Comparison of ENCODE assay signal across 12 mouse cellular contexts in the genomic region with DNA sequence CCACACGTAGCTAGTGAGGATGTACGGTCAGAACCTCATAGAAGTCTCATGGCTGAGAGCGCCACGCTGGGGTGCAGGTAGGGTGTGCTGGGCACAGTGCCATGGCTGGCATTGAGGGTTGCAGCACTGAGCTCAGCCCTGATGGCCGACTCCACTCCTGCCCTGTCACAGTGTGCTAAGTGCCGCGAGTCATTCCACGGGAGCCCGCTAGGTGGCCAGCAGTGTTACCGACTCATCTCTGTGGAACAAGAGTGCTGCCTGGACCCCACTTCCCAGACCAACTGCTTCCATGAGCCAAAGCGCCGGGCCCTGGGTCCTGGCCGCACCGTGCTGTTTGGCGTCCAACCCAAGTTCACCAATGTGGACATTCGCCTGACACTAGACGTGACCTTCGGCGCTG. TPM values are rescaled to one million over a fixed set of nuclear protein-coding genes. Genes with fewer than 3 reads are reported as not detected.
DNase-seq lines count a peak whose midpoint lies in the region; ATAC-seq lines count a peak whose summit lies in the region.
"Had no signal": no experiment of that assay in that cellular context is flagged by ENCODE, and none has a peak within 500 bp of the region (broad histone marks: within the 10 kb centered on the region; RNA-seq: fewer than 3 reads in every experiment).

No protein-coding gene starts in this region.

- no peak overlapping the region for H3K27ac ChIP-seq in liver, embryonic 13.5 days
- H3K27ac ChIP-seq in liver, embryonic 11.5 days (ENCODE audit: low read depth, low read length), result no peak overlapping the region
- no peak overlapping the region for H3K27ac ChIP-seq in kidney, embryonic 14.5 days (ENCODE audit: low read depth, low read length)
- H3K27ac ChIP-seq: stomach, embryonic 15.5 days had no signal

- H3K4me3 ChIP-seq in liver, embryonic 13.5 days (replicated peaks), result no peak overlapping the region
- H3K4me3 ChIP-seq in liver, embryonic 11.5 days (ENCODE audit: low read depth, low read length), result no peak overlapping the region
- H3K4me3 ChIP-seq in kidney, embryonic 14.5 days (ENCODE audit: low read length), result no peak overlapping the region
- H3K4me3 ChIP-seq: megakaryocyte, embryonic 14.5 days; stomach, embryonic 15.5 days had no signal

- H3K36me3 ChIP-seq in liver, embryonic 13.5 days, result peaks cover 3% of the 10 kb centered on the region; the same call in 1 of the 2 replicates
- peaks cover 8% of the 10 kb centered on the region; the same call in 1 of the 2 replicates for H3K36me3 ChIP-seq in liver, embryonic 11.5 days (ENCODE audit: control insufficient read depth, insufficient read depth, low read length)
- H3K36me3 ChIP-seq in kidney, embryonic 14.5 days (ENCODE audit: control insufficient read depth, insufficient read depth, low read length), result peaks cover 54% of the 10 kb centered on the region
- H3K36me3 ChIP-seq: stomach, embryonic 15.5 days had no signal

- H3K4me1 ChIP-seq in liver, embryonic 13.5 days (replicated peaks), result no peaks in the 10 kb centered on the region
- peaks cover 3% of the 10 kb centered on the region; the same call in 1 of the 2 replicates for H3K4me1 ChIP-seq in liver, embryonic 11.5 days (replicated peaks; ENCODE audit: control insufficient read depth, insufficient read depth, low read length)
- no peaks in the 10 kb centered on the region for H3K4me1 ChIP-seq in kidney, embryonic 14.5 days (ENCODE audit: control insufficient read depth, insufficient read depth, low read length)

- WGBS in liver, embryonic 13.5 days (ENCODE audit: insufficient replicate concordance), result 84% methylated on average over 19 of the region's 19 CpGs
- WGBS in liver, embryonic 11.5 days, result 84% methylated on average over 19 of the region's 19 CpGs
- WGBS in kidney, embryonic 14.5 days, result 89% methylated on average over 19 of the region's 19 CpGs

- peak; percentile 31; the same call in 1 of the 2 replicates for ATAC-seq in liver, embryonic 13.5 days (ENCODE audit: low read depth)
- ATAC-seq in liver, embryonic 11.5 days (replicated peaks; ENCODE audit: low FRiP score), result no peak
- ATAC-seq in megakaryocyte progenitor cell, adult 5-6 weeks (replicated peaks; ENCODE audit: poor library complexity), result peak; percentile 23
- ATAC-seq in kidney, embryonic 14.5 days (ENCODE audit: low FRiP score, low TSS enrichment), result no peak

- H3K27me3 ChIP-seq in liver, embryonic 13.5 days, result peaks cover 30% of the 10 kb centered on the region
- H3K27me3 ChIP-seq in liver, embryonic 11.5 days (replicated peaks; ENCODE audit: control insufficient read depth, insufficient read depth, low read length), result peaks cover 31% of the 10 kb centered on the region
- peaks cover 17% of the 10 kb centered on the region for H3K27me3 ChIP-seq in kidney, embryonic 14.5 days (ENCODE audit: control insufficient read depth, insufficient read depth, low read length)

- no peak overlapping the region for H3K4me2 ChIP-seq in liver, embryonic 13.5 days
- H3K4me2 ChIP-seq in liver, embryonic 11.5 days, result no peak overlapping the region
- no peak overlapping the region for H3K4me2 ChIP-seq in kidney, embryonic 14.5 days (replicated peaks; ENCODE audit: low read depth, low read length)
- H3K4me2 ChIP-seq: stomach, embryonic 15.5 days had no signal

- H3K9me3 ChIP-seq in liver, embryonic 13.5 days (replicated peaks), result no peaks in the 10 kb centered on the region
- H3K9me3 ChIP-seq in liver, embryonic 11.5 days (ENCODE audit: control insufficient read depth, low read length), result no peaks in the 10 kb centered on the region
- H3K9me3 ChIP-seq in kidney, embryonic 14.5 days (ENCODE audit: control insufficient read depth, low read length), result no peaks in the 10 kb centered on the region
- H3K9me3 ChIP-seq: megakaryocyte, embryonic 14.5 days; stomach, embryonic 15.5 days had no signal

- no peak overlapping the region for H3K9ac ChIP-seq in liver, embryonic 13.5 days
- H3K9ac ChIP-seq in liver, embryonic 11.5 days (ENCODE audit: low read depth, low read length), result no peak overlapping the region
- no peak overlapping the region for H3K9ac ChIP-seq in kidney, embryonic 14.5 days (ENCODE audit: low read depth, low read length)
- H3K9ac ChIP-seq: stomach, embryonic 15.5 days had no signal

- peak; percentile 29 for DNase-seq in embryo, embryonic 9.5 days (ENCODE audit: extremely low spot score)
- DNase-seq in embryo, embryonic 10.5 days (ENCODE audit: low spot score), result no peak
- DNase-seq in liver, embryonic 13.5 days, result no peak
- DNase-seq in liver, embryonic 11.5 days (ENCODE audit: low spot score), result no peak
- peak; percentile 75 for DNase-seq in cerebellum, adult 8-10 months
- DNase-seq in frontal cortex, postnatal 36 days (ENCODE audit: low spot score in 2 of 2), result no peak

RNA-seq across cellular contexts. Expression of a gene that starts 6.4 kb away (rescaled TPM):
- polyA plus RNA-seq in liver, embryonic 13.5 days (2015; fragmentation: Nextera tagmentation; extraction: Ambion mirVana), result 0.15 TPM in 1 of 2 replicates, not detected in the other
- polyA plus RNA-seq in liver, embryonic 11.5 days (2014; fragmentation: Nextera tagmentation; extraction: Ambion mirVana), result not detected in 2 replicates
- not detected in 2 replicates for total RNA-seq in megakaryocyte progenitor cell, adult 5-6 weeks (2015)
- not detected in 2 replicates for total RNA-seq in megakaryocyte progenitor cell, adult 5-6 weeks (2017)
- polyA plus RNA-seq in kidney, embryonic 14.5 days (2014; fragmentation: Nextera tagmentation; extraction: Ambion mirVana), result not detected in 2 replicates
- total RNA-seq: layer of hippocampus, adult 18-20 months; neutrophil, adult 5-6 weeks had no signal

RNA-seq across cellular contexts. Expression of a gene that starts 35.4 kb away (rescaled TPM):
- 2.4 and 2.7 TPM in 2 replicates for polyA plus RNA-seq in liver, embryonic 13.5 days (2015; fragmentation: Nextera tagmentation; extraction: Ambion mirVana)
- polyA plus RNA-seq in liver, embryonic 11.5 days (2014; fragmentation: Nextera tagmentation; extraction: Ambion mirVana), result 2.3 and 2.5 TPM in 2 replicates
- total RNA-seq in megakaryocyte progenitor cell, adult 5-6 weeks (2015), result 8.3 and 9.8 TPM in 2 replicates
- 7.2 and 7.4 TPM in 2 replicates for total RNA-seq in megakaryocyte progenitor cell, adult 5-6 weeks (2017)
- 5.3 and 6.8 TPM in 2 replicates for polyA plus RNA-seq in kidney, embryonic 14.5 days (2014; fragmentation: Nextera tagmentation; extraction: Ambion mirVana)

RNA-seq across cellular contexts. Expression of a gene that starts 46.2 kb away (rescaled TPM):
- polyA plus RNA-seq in liver, embryonic 13.5 days (2015; fragmentation: Nextera tagmentation; extraction: Ambion mirVana), result 1.0 and 1.2 TPM in 2 replicates
- polyA plus RNA-seq in liver, embryonic 11.5 days (2014; fragmentation: Nextera tagmentation; extraction: Ambion mirVana), result 5.1 and 5.5 TPM in 2 replicates
- total RNA-seq in megakaryocyte progenitor cell, adult 5-6 weeks (2015), result 2.2 and 2.5 TPM in 2 replicates
- 3.5 and 3.9 TPM in 2 replicates for total RNA-seq in megakaryocyte progenitor cell, adult 5-6 weeks (2017)
- polyA plus RNA-seq in kidney, embryonic 14.5 days (2014; fragmentation: Nextera tagmentation; extraction: Ambion mirVana), result 14.0 and 16.2 TPM in 2 replicates

RNA-seq across cellular contexts. Expression of a gene that starts 49.5 kb away (rescaled TPM):
- not detected in 2 replicates for polyA plus RNA-seq in liver, embryonic 13.5 days (2015; fragmentation: Nextera tagmentation; extraction: Ambion mirVana)
- polyA plus RNA-seq in liver, embryonic 11.5 days (2014; fragmentation: Nextera tagmentation; extraction: Ambion mirVana), result 0.38 TPM in 1 of 2 replicates, not detected in the other
- total RNA-seq in megakaryocyte progenitor cell, adult 5-6 weeks (2015), result not detected in 2 replicates
- not detected in 2 replicates for total RNA-seq in megakaryocyte progenitor cell, adult 5-6 weeks (2017)
- polyA plus RNA-seq in kidney, embryonic 14.5 days (2014; fragmentation: Nextera tagmentation; extraction: Ambion mirVana), result 0.27 and 0.30 TPM in 2 replicates
- total RNA-seq: layer of hippocampus, adult 18-20 months; neutrophil, adult 5-6 weeks had no signal

RNA-seq across cellular contexts. Expression of a gene that starts 57.2 kb away (rescaled TPM):
- 0.10 TPM in 1 of 2 replicates, not detected in the other for polyA plus RNA-seq in liver, embryonic 13.5 days (2015; fragmentation: Nextera tagmentation; extraction: Ambion mirVana)
- polyA plus RNA-seq in liver, embryonic 11.5 days (2014; fragmentation: Nextera tagmentation; extraction: Ambion mirVana), result 0.16 and 0.32 TPM in 2 replicates
- not detected in 2 replicates for total RNA-seq in megakaryocyte progenitor cell, adult 5-6 weeks (2015)
- total RNA-seq in megakaryocyte progenitor cell, adult 5-6 weeks (2017), result not detected in 2 replicates
- 0.49 and 0.62 TPM in 2 replicates for polyA plus RNA-seq in kidney, embryonic 14.5 days (2014; fragmentation: Nextera tagmentation; extraction: Ambion mirVana)
- total RNA-seq: neutrophil, adult 5-6 weeks had no signal

Comparison
In these comparisons a context has a peak if more than half of its experiments do, and no peak if none do; other contexts are left out.
1. DNase-seq: peak in embryo, embryonic 9.5 days (single experiment) and cerebellum, adult 8-10 months (single experiment); none in embryo, embryonic 10.5 days (single experiment), liver, embryonic 13.5 days (single experiment), liver, embryonic 11.5 days (single experiment) and frontal cortex, postnatal 36 days (0 of 2).
2. ATAC-seq: peak in liver, embryonic 13.5 days (single experiment) and megakaryocyte progenitor cell, adult 5-6 weeks (single experiment); none in liver, embryonic 11.5 days (single experiment) and kidney, embryonic 14.5 days (single experiment).